Mouse (Mus musculus) cerebellum, adult 2 months (tissue): Measurements from ENCODE around the gene Efr3b.

ENCODE experiments used
- CTCF ChIP-seq: fragments of 200-500 bp; IDR thresholded peaks from 2 replicates; pipeline ENCODE4 v1.5.1; 2011; ENCODE audit warnings: low read depth, mild to moderate bottlenecking, control low read depth, low read length, moderate library complexity, borderline replicate concordance; ENCODE audit not compliant: insufficient read depth
- POLR2A ChIP-seq: fragments of 200-500 bp; IDR thresholded peaks from 2 replicates; pipeline ENCODE4 v1.6.1; 2011; ENCODE audit warnings: low read length, control low read depth, borderline replicate concordance; ENCODE audit not compliant: insufficient read depth

- TF ChIP-seq CTCF (no peak), POLR2A (no peak)
Measured at GRCm38 (mm10) chr12:3918577-3918976, 120.1 kb downstream of the Efr3b start.
